Mouse (Mus musculus) limb, embryonic 15.5 days (tissue): ENCODE results near the gene Uts2r. TPM values are rescaled to one million over a fixed set of nuclear protein-coding genes. Genes with fewer than 3 reads are reported as not detected.

Experiments used
- ATAC-seq: fragments of 200-750 bp; cut with Nextera tagmentation; 2 replicates; pipeline ENCODE4 v1.8.0; 2017; ENCODE audit warnings: low read depth, moderate TSS enrichment; ENCODE audit not compliant: insufficient number of reproducible peaks, low FRiP score, low TSS enrichment
- H3K27ac ChIP-seq: fragments of 300-500 bp; sonication (generic); 2 replicates; pipeline ENCODE4 v1.5.1; 2015; ENCODE audit warnings: moderate library complexity, mild to moderate bottlenecking, inconsistent platforms
- H3K27me3 ChIP-seq: fragments of 300-500 bp; sonication (generic); 2 replicates; pipeline ENCODE4 v1.6.1; 2015; ENCODE audit warnings: inconsistent platforms
- H3K36me3 ChIP-seq: fragments of 300-500 bp; sonication (generic); 2 replicates; pipeline ENCODE4 v1.6.1; 2015; ENCODE audit warnings: inconsistent platforms
- H3K4me1 ChIP-seq: fragments of 300-500 bp; sonication (generic); 2 replicates; pipeline ENCODE4 v1.6.1; 2015; ENCODE audit warnings: inconsistent platforms
- H3K4me2 ChIP-seq: fragments of 300-500 bp; sonication (generic); 2 replicates; pipeline ENCODE4 v1.6.1; 2015; ENCODE audit warnings: mild to moderate bottlenecking, inconsistent platforms
- H3K4me3 ChIP-seq: fragments of 300-500 bp; sonication (generic); 2 replicates; pipeline ENCODE4 v1.5.1; 2015; ENCODE audit warnings: mild to moderate bottlenecking, inconsistent platforms
- H3K9ac ChIP-seq: fragments of 300-500 bp; sonication (generic); 2 replicates; pipeline ENCODE4 v1.6.1; 2015; ENCODE audit warnings: inconsistent platforms
- H3K9me3 ChIP-seq: fragments of 300-500 bp; sonication (generic); 2 replicates; pipeline ENCODE4 v1.6.1; 2016; ENCODE audit warnings: inconsistent platforms
- WGBS: fragments of 180-500 bp; shearing (Covaris S2); methylation state at CpG from one replicate; pipeline ENCODE4 v1.1.7; 2015; 5-methylcytosine and 5-hydroxymethylcytosine counted together
- polyA plus RNA-seq: library from polyadenylated mRNA; unstranded; fragments of >200 nt; fragmentation: Nextera tagmentation; extraction: Ambion mirVana; gene quantifications from 2 replicates; pipeline ENCODE4 v1.2.1, GENCODE M21; 2015

The Uts2r gene
- polyA plus RNA-seq, 1 experiment from 2014 or later = 1.1 TPM

DNA sequence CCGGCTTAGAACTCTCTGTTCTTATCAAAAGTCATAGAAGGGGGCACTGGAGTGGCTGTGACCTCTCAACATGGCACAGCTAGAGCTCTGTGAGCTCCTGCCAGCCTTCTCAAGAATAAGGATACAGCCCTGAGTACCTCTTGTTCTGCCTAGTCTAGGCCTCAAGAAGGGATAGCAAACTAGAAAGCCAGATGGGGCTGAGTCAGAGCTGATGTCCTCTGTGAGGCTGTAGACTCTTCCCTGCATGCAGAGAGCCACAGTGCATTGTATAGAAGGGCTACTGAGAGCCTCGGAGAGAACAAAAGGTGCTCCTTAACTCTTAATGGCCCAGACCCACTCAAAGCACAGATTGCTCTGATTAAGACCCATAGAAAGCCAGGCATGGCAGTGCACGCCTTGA, 14.2 kb downstream of the Uts2r start:
- Histone ChIP-seq H3K27ac (no peak overlapping the region), H3K9me3 (no peaks in the 10 kb centered on the region), H3K9ac (no peak overlapping the region), H3K27me3 (no peaks in the 10 kb centered on the region), H3K4me3 (no peak overlapping the region), H3K4me2 (no peak overlapping the region), H3K4me1 (no peaks in the 10 kb centered on the region), H3K36me3 (peaks cover 3% of the 10 kb centered on the region; the same call in 1 of the 2 replicates)
- ATAC-seq = no peak
- WGBS = 55% methylated on average over 3 of the region's 3 CpGs

DNA sequence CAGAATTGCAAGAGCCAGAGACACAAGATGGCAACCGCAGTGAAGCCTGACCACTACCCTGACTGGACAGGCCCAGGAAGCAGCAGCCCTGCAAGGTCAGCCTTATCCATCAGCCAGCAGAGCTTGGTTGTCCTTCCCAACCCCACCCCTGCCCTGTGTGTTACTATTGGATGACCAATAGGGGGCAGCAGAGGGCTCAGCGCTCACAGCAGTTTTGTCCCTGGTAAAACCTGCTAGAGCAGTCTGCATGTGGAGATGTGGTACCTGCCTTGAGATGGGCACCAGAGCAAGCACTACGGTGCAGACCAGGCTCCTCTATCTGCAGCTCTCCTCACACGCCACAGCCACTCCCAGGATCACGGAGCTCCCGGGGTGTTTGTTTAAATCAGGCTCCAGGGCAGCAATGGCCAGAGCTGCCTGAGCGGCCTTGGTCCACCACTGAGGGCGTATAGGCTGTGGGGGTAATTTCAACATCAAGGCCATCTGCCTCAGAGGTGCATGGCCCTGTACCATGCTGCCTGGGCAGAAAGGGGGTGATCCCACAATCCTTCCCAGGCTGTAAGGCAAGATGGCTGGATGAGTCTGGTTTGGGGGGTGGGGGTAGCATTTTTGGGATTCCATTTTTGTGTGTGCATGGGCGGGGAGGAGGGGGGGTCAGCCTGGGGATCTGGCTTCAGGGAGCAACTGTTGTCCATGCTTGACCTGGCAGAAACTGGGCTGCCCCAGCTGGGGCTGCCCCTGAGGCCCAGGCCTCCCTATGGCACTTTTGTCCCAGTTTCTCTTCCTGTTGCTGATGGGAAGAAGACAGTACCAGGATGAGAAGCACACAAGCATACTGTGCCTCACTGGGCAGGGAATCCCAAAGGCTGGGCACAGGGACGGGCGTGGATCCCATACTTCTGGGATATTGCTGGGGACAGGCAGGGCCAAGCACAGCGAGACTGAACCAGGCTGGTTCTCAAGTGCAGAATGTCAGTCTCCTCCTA, 16.5 kb downstream of the Uts2r start:
- H3K36me3 ChIP-seq = peaks cover 13% of the 10 kb centered on the region; the same call in 1 of the 2 replicates
- H3K4me3 ChIP-seq = no peak overlapping the region
- H3K4me2 ChIP-seq = no peak overlapping the region
- 57% methylated on average over 12 of the region's 12 CpGs for WGBS
- no peaks in the 10 kb centered on the region for H3K4me1 ChIP-seq
- no peak overlapping the region for H3K9ac ChIP-seq
- ATAC-seq = no peak
- H3K27me3 ChIP-seq = no peaks in the 10 kb centered on the region
- no peak overlapping the region for H3K27ac ChIP-seq
- H3K9me3 ChIP-seq = no peaks in the 10 kb centered on the region

DNA sequence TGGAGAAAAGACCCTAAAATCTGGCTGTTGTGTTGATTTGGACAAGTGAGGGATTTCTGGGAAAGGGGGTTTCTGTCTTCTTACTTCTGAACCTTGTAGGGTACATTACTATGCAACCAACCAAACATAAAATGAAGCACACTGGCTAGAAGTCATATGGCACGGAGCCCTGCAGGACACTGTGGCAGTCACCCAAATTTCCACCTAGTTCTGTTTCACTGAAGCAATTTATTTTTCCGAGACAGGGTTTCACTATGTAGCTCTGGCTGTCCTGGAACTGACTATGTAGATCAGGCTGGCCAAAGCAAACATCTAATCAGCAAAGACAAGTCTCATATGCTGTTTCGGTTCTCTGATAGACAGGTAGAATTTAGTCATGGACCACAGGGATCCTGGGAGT, 29.6 kb downstream of the Uts2r start:
- Histone ChIP-seq H3K4me1 (no peaks in the 10 kb centered on the region), H3K4me2 (no peak overlapping the region), H3K4me3 (no peak overlapping the region), H3K9ac (no peak overlapping the region), H3K9me3 (no peaks in the 10 kb centered on the region), H3K27me3 (no peaks in the 10 kb centered on the region), H3K36me3 (peaks cover 18% of the 10 kb centered on the region), H3K27ac (peak overlapping the region; percentile 38)
- peak; percentile 48; the same call in 1 of the 2 replicates for ATAC-seq
- 60% methylated on average over 3 of the region's 3 CpGs for WGBS

DNA sequence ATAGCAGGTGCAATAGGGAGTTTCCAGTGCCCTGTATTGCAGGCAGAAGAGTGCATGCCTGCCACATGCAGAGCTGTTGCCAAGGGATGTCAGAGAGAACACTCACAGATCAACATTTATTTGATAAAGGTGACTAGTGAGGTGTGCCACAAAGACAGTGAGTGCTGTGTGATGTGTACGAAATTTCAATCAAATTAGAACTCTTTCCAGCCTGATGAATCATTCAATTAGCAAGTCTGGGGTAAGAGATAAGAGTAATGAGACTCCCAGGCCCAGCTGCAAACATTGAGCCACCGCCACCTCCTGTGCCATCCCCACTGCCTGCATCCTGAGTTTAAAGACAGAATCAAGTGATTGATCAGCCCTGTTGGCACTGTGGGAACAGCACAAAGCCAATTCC, 32.7 kb downstream of the Uts2r start:
- no peak overlapping the region for H3K4me2 ChIP-seq
- no peaks in the 10 kb centered on the region for H3K4me1 ChIP-seq
- no peak for ATAC-seq
- no peak overlapping the region for H3K4me3 ChIP-seq
- H3K27ac ChIP-seq = no peak overlapping the region
- 68% methylated on average over 2 of the region's 2 CpGs for WGBS
- peaks cover 22% of the 10 kb centered on the region; the same call in 1 of the 2 replicates for H3K36me3 ChIP-seq
- no peaks in the 10 kb centered on the region for H3K9me3 ChIP-seq
- H3K9ac ChIP-seq = no peak overlapping the region
- no peaks in the 10 kb centered on the region for H3K27me3 ChIP-seq

DNA sequence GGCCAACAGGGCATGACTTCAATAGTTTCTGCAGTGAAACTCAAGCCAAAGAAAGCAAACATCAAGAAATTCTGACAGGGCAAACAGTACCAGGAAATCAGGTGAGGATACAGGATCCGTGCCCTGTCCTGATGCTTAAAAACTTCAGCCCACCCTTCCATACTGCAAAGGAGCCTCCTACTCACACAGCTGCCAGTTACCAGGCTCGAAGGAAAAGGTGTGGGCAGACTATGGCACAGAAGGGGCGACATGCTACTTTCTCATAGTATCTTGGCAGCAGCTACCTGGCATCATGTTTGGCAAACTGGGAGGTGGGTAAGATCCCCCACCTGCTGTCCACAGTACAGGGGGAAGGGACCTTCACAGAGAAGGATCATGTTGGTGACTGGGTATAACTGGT, 33.3 kb downstream of the Uts2r start:
- H3K9ac ChIP-seq = no peak overlapping the region
- H3K36me3 ChIP-seq = peaks cover 22% of the 10 kb centered on the region; the same call in 1 of the 2 replicates
- no peak for ATAC-seq
- no peaks in the 10 kb centered on the region for H3K27me3 ChIP-seq
- no peak overlapping the region for H3K4me3 ChIP-seq
- no peak overlapping the region for H3K27ac ChIP-seq
- no peaks in the 10 kb centered on the region for H3K4me1 ChIP-seq
- H3K9me3 ChIP-seq = no peaks in the 10 kb centered on the region
- H3K4me2 ChIP-seq = no peak overlapping the region
- WGBS = 80% methylated on average over 3 of the region's 3 CpGs

DNA sequence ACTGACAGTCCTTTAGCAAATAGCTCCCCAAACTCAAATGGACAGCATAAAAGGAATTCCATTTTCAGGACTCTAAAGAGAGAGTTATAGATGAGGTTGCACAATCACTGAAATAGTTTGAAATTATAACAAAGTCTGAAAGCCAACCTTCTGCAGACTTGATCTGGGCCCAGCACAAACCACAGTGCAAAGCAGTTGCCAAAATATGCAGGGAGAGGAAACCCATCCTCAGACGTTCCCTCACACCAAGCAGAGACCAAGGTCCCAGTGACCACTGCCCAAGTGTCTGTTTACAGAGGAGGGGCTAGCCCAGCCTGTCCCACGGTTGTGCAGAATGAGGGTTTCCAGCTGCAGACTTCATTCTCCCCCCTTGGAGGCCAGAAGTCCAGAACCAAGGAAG, 38.6 kb downstream of the Uts2r start:
- Histone ChIP-seq H3K36me3 (peaks cover 13% of the 10 kb centered on the region; the same call in 1 of the 2 replicates), H3K27me3 (no peaks in the 10 kb centered on the region), H3K4me3 (no peak overlapping the region), H3K27ac (no peak overlapping the region), H3K9ac (no peak overlapping the region), H3K9me3 (no peaks in the 10 kb centered on the region), H3K4me2 (no peak overlapping the region), H3K4me1 (peaks cover 2% of the 10 kb centered on the region; the same call in 1 of the 2 replicates)
- ATAC-seq = no peak
- 44% methylated on average over 2 of the region's 2 CpGs for WGBS

DNA sequence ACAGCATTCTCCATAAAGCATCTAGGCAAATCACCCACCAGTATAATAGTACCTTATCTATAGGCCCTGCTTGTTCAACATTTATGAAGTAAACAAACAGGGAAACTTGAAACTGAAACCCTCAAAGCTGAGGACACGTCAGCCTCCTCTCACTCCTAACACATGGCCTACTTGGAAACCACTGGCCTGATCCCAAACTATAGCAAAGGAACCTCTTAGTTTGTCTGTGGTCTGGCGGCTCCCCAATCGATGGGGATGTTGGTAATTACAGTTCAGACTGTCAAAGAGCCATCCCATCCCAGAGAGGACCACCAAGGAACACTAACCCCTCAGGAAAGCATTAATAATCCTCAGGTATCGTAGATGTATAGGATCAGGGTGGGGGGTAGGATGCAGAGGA, 39.8 kb downstream of the Uts2r start:
- no peak overlapping the region for H3K9ac ChIP-seq
- H3K4me3 ChIP-seq = no peak overlapping the region
- H3K27me3 ChIP-seq = no peaks in the 10 kb centered on the region
- no peak overlapping the region for H3K27ac ChIP-seq
- WGBS = 75% methylated on average over 4 of the region's 4 CpGs
- H3K4me1 ChIP-seq = peaks cover 5% of the 10 kb centered on the region
- H3K9me3 ChIP-seq = no peaks in the 10 kb centered on the region
- H3K36me3 ChIP-seq = peaks cover 6% of the 10 kb centered on the region; the same call in 1 of the 2 replicates
- no peak overlapping the region for H3K4me2 ChIP-seq
- no peak for ATAC-seq

DNA sequence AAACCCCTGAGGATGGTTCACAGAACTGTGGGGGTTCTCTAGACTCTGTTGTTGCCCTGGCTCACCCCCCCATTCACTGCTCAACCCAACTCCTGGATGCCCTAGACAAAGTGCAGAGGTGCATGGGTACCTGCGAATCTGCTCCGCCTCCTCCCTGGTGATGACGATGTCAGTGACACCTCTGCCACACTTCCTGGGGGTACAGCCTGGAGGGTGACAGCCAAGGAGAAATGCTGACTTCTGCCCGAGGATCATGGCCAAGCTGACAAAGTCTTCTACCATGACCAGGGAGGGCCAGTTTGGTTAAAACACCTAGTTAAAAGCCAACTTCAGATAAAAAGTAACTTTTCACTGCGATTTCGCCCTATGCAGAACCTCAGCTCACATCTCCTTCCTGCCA, 40.7 kb downstream of the Uts2r start:
- H3K9me3 ChIP-seq = no peaks in the 10 kb centered on the region
- H3K36me3 ChIP-seq = peaks cover 6% of the 10 kb centered on the region; the same call in 1 of the 2 replicates
- 83% methylated on average over 6 of the region's 6 CpGs for WGBS
- no peak overlapping the region for H3K4me3 ChIP-seq
- peaks cover 9% of the 10 kb centered on the region for H3K4me1 ChIP-seq
- no peak overlapping the region for H3K9ac ChIP-seq
- H3K27me3 ChIP-seq = no peaks in the 10 kb centered on the region
- no peak for ATAC-seq
- H3K4me2 ChIP-seq = no peak overlapping the region
- no peak overlapping the region for H3K27ac ChIP-seq

DNA sequence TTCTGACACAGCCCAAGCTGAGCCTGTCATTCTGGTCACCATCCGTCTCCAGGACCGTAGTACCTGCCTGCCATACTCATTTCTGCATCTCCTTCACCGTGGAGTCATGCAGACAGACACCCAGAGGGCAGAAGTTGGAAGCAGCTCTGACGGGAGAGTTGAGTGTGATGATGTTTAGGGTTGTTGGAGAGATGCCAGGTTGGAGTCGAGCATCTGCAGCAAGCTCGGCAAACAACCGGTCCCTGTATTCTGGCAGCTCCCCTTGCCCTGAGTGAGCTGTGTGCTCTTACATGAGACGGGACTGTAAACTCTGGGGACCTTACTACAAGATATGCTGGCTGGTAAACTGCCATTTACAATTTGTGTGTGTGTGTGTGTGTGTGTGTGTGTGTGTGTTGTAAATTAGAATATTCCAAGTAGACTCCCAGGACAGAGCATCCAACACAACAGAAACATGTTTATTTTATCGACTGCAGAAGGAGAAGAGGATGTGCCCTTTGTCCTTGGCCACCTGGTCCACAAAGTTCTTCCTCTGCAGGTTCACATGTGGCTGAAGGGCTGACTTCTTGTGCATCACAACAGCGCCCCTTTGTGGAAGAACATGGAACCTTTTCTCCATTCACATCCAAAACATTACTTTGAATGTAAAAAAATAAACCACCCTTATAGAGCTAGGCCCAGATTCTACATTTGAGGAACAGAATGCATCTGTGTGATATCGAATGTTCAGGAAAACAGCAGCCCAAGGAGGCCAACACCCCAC, 41.5 kb downstream of the Uts2r start:
- Histone ChIP-seq H3K27ac (no peak overlapping the region), H3K4me2 (no peak overlapping the region), H3K9me3 (no peaks in the 10 kb centered on the region), H3K4me1 (peaks cover 9% of the 10 kb centered on the region), H3K4me3 (no peak overlapping the region), H3K36me3 (no peaks in the 10 kb centered on the region), H3K27me3 (no peaks in the 10 kb centered on the region), H3K9ac (no peak overlapping the region)
- 46% methylated on average over 11 of the region's 11 CpGs for WGBS
- ATAC-seq = no peak

DNA sequence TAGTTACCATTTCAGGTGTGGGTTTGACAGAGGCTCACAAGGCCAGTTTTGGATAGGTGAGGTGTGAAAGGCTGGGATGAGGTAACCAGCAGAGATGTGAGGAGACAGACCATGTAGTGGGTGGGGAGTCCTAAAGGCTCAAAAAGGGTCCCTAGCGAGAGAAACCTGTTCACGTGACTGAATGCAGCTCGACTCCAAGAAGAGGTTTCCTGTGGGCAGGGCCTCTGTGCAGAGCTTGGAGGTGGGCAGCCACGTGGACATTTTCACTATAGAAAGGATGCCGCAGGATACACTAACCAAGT, 43.7 kb downstream of the Uts2r start:
- H3K27ac ChIP-seq = peak overlapping the region; percentile 91
- H3K9me3 ChIP-seq = no peaks in the 10 kb centered on the region
- 0 out of 2 replicates have a peak, but pooled peaks cover 3% of the 10 kb centered on the region for H3K36me3 ChIP-seq
- H3K4me1 ChIP-seq = peaks cover 9% of the 10 kb centered on the region
- H3K4me3 ChIP-seq = peak overlapping the region; percentile 80
- ATAC-seq = no peak
- WGBS = 0% methylated on average over 5 of the region's 5 CpGs
- peak overlapping the region; percentile 79 for H3K4me2 ChIP-seq
- H3K27me3 ChIP-seq = no peaks in the 10 kb centered on the region
- H3K9ac ChIP-seq = no peak overlapping the region

DNA sequence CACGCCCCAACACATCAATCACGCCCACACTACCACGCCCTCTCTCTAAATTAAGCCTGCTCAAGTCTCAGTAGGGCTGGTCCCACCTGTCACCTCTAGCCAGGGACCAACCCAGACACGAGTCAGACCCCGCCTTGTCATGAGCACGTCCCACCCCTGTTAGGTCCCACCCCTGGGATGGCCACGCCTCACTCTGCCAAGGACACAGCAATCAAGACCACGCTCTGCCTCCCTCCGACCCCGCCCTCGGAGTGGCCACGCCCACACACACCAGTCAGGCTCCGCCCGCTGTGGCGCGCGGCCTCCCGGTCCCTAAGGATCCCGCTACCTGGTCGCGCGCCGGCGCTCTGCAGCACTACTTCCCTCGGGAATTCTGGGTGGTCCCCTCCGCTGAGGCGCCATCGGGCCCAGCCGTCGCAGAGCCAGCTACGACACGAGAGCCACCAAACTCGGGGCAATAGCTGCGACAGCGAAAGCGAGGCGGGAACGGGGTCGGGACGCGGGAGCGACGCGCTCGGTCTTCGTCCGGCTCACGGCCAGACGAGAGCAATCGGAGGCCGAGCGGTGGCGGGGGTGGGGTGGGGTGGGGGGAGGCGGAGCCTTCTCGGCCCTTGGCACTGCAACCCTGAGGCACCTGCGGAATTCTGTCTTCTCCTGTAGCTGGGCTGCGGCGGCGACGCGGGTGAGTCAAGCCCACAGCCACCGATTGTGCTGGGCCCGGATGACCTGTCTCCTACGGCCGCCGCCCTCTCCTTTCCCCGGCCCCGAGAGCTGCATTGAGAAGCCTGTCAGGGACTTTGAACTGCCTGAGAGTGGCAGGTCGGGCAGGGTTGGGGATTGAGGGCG, 44.3 kb downstream of the Uts2r start, which contains the start of the genes Hexdc and Ogfod3:
Hexdc (plus strand) TSS at position 273 of the 846 bp plus-strand sequence.
Ogfod3 (minus strand) TSS at position 551 of the 846 bp plus-strand sequence.
- under 1% methylated on average over 63 of the region's 70 CpGs for WGBS
- Histone ChIP-seq H3K9ac (peak within 1 kb of the TSS; percentile 75), H3K4me3 (peak within 1 kb of the TSS; percentile 80), H3K27ac (peak within 1 kb of the TSS; percentile 91), H3K36me3 (0 out of 2 replicates have a peak, but pooled peaks cover 3% of the 10 kb centered on the region), H3K27me3 (no peaks in the 10 kb centered on the region), H3K4me2 (peak within 1 kb of the TSS; percentile 79), H3K9me3 (no peaks in the 10 kb centered on the region), H3K4me1 (peaks cover 9% of the 10 kb centered on the region)
- ATAC-seq = peak; percentile 97
